Mouse (Mus musculus) midbrain, embryonic 10.5 days (tissue): ENCODE measurements around the gene Col5a2. TPM values are rescaled to one million over a fixed set of nuclear protein-coding genes. Genes with fewer than 3 reads are reported as not detected.
A peak's percentile ranks its signal among the peaks of the same experiment; 100 is the strongest.
"Not testable (repeated sequence)": the region's sequence is repeated elsewhere in the genome, so short reads cannot be mapped to it uniquely, and the experiment has no call there.

Experiments used
- DNase-seq: peaks from one replicate; pipeline ENCODE4 v3.0.0-alpha.2; 2017; ENCODE audit warnings: low spot score
- H3K27ac ChIP-seq: fragments of 300-500 bp; sonication (generic); replicated peaks from 2 replicates; pipeline ENCODE4 v1.5.1; 2016; ENCODE audit warnings: mild to moderate bottlenecking
- H3K27me3 ChIP-seq: fragments of 300-500 bp; sonication (generic); 2 replicates; pipeline ENCODE4 v1.6.1; 2016; ENCODE audit warnings: low read depth, mild to moderate bottlenecking; ENCODE audit not compliant: poor library complexity, severe bottlenecking
- H3K36me3 ChIP-seq: fragments of 300-500 bp; sonication (generic); 2 replicates; pipeline ENCODE4 v1.6.1; 2016; ENCODE audit warnings: mild to moderate bottlenecking, moderate library complexity
- H3K4me1 ChIP-seq: fragments of 300-500 bp; sonication (generic); 2 replicates; pipeline ENCODE4 v1.6.1; 2016
- H3K4me3 ChIP-seq: fragments of 300-500 bp; sonication (generic); 2 replicates; pipeline ENCODE4 v1.5.1; 2016; ENCODE audit warnings: mild to moderate bottlenecking, moderate library complexity
- H3K9me3 ChIP-seq: fragments of 300-500 bp; sonication (generic); replicated peaks from 2 replicates; pipeline ENCODE4 v1.6.1; 2016; ENCODE audit warnings: mild to moderate bottlenecking
- WGBS: fragments of 180-500 bp; shearing (Covaris S2); methylation state at CpG from one replicate; pipeline ENCODE4 v1.1.7; 2016; 5-methylcytosine and 5-hydroxymethylcytosine counted together
- polyA plus RNA-seq: library from polyadenylated mRNA; unstranded; fragments of >200 nt; fragmentation: Nextera tagmentation; extraction: Ambion mirVana; gene quantifications from 2 replicates; pipeline ENCODE4 v1.2.1, GENCODE M21; 2016

Gene Col5a2
- polyA plus RNA-seq, 1 experiment from 2014 or later, result 21.5 TPM

DNA sequence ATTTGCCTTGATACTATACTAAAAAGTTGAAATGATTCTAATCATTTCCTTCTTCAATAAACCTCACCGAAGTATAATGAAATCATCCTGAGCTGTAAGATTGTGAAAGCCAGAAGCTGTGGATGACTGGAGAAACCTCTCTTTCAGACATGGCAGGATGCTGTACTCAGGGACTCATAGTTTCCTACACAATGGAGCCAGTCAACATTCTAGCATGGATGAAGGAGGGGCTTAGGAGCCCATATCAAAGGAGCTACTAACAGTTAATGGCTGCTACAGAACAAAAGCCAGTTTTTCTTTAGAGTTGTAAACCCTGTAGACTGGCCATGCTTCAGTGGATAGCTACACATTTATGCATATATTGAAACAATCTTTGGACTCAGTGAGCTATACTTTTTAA is 12.6 kb downstream of the Col5a2 start:
- no peaks in the 10 kb centered on the region for H3K9me3 ChIP-seq
- no peak overlapping the region for H3K27ac ChIP-seq
- no peak for DNase-seq
- no peaks in the 10 kb centered on the region for H3K4me1 ChIP-seq
- H3K27me3 ChIP-seq, result no peaks in the 10 kb centered on the region
- 96% methylated on average over 1 of the region's 1 CpGs for WGBS
- H3K4me3 ChIP-seq, result no peak overlapping the region
- no peaks in the 10 kb centered on the region for H3K36me3 ChIP-seq

GRCm38 (mm10) chr1:45488291-45488690 is 14.8 kb downstream of the Col5a2 start:
- H3K9me3 ChIP-seq, result no peaks in the 10 kb centered on the region
- no peak overlapping the region for H3K27ac ChIP-seq
- 94% methylated on average over 1 of the region's 1 CpGs for WGBS
- no peaks in the 10 kb centered on the region for H3K4me1 ChIP-seq
- no peak for DNase-seq
- no peaks in the 10 kb centered on the region for H3K27me3 ChIP-seq
- H3K4me3 ChIP-seq, result no peak overlapping the region
- no peaks in the 10 kb centered on the region for H3K36me3 ChIP-seq

DNA sequence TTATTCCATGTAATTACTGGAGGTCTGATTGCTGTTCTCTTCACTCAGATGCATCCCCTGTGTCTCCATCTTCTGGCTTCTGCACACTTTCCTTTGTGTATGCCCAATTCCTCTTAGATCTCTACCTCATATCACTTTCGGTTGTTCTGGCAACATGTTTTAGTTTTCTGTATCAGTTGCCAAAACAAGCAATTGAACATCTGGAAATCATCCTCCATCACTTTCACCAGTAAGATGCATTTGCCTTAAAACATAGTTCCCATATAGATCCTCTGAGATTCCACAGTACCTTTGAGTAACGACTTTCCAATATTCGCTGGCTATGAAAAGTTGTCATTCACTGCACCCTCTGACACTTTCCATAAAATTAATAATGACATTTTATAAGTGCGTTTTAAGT is 20.1 kb downstream of the Col5a2 start:
- Histone ChIP-seq H3K4me3 (no peak overlapping the region), H3K27me3 (no peaks in the 10 kb centered on the region), H3K4me1 (no peaks in the 10 kb centered on the region), H3K36me3 (no peaks in the 10 kb centered on the region), H3K27ac (no peak overlapping the region), H3K9me3 (no peaks in the 10 kb centered on the region)
- 91% methylated on average over 4 of the region's 4 CpGs for WGBS
- no peak for DNase-seq

DNA sequence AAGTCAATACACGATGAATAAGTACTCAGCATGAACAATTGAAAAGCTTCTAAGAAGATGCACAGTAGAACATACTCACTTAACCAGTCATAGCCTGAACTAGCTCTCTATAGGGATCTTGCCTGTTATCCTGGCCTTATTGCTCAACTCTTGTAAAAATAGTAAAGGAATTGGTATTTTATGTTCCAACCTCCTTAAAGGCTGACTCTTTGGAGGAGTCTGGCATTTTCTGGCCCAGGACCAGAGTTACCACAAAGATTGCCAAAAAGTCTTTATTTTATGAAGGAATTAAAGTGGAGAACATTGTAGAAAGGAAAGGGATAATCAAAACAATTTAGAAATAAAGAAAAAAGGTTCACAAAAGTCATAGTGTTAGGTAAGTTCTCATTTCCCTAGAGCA is 21.2 kb downstream of the Col5a2 start:
- no peaks in the 10 kb centered on the region for H3K4me1 ChIP-seq
- DNase-seq, result no peak
- WGBS, result 84% methylated on average over 1 of the region's 1 CpGs
- H3K4me3 ChIP-seq, result no peak overlapping the region
- H3K9me3 ChIP-seq, result no peaks in the 10 kb centered on the region
- H3K36me3 ChIP-seq, result no peaks in the 10 kb centered on the region
- no peak overlapping the region for H3K27ac ChIP-seq
- H3K27me3 ChIP-seq, result no peaks in the 10 kb centered on the region

- Histone ChIP-seq H3K27ac (no peak overlapping the region), H3K4me3 (no peak overlapping the region), H3K9me3 (no peaks in the 10 kb centered on the region), H3K36me3 (no peaks in the 10 kb centered on the region), H3K4me1 (no peaks in the 10 kb centered on the region), H3K27me3 (no peaks in the 10 kb centered on the region)
- DNase-seq, result no peak
Observed at GRCm38 (mm10) chr1:45479087-45479486, 24.0 kb downstream of the Col5a2 start.

DNA sequence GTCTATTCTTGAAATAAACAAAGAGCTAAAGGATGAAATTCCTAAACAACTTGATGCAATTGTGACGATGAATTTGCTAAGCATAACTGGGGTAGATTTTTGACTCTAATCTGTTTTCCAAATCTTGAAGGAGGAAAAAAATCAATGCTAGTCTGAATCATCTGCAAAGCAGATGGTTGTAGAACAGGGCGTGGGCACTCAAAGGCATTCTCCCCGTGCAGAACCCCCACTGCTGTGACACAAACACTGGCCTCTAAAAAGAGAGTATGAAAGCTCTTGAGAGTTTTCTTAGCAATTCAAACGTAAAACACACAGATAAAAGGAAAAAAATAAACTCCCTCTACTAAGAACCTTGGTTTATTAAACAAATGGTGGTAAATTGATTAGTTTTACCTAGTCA is 30.3 kb downstream of the Col5a2 start:
- Histone ChIP-seq H3K27ac (no peak overlapping the region), H3K9me3 (no peaks in the 10 kb centered on the region), H3K27me3 (no peaks in the 10 kb centered on the region), H3K36me3 (no peaks in the 10 kb centered on the region), H3K4me1 (no peaks in the 10 kb centered on the region), H3K4me3 (no peak overlapping the region)
- 57% methylated on average over 4 of the region's 4 CpGs for WGBS
- no peak for DNase-seq

- Histone ChIP-seq H3K4me1 (no peaks in the 10 kb centered on the region), H3K27ac (no peak overlapping the region), H3K27me3 (no peaks in the 10 kb centered on the region), H3K4me3 (no peak overlapping the region), H3K9me3 (no peaks in the 10 kb centered on the region), H3K36me3 (no peaks in the 10 kb centered on the region)
- WGBS, result 83% methylated on average over 2 of the region's 2 CpGs
- no peak for DNase-seq
Observed at GRCm38 (mm10) chr1:45460767-45461166, 42.3 kb downstream of the Col5a2 start.

DNA sequence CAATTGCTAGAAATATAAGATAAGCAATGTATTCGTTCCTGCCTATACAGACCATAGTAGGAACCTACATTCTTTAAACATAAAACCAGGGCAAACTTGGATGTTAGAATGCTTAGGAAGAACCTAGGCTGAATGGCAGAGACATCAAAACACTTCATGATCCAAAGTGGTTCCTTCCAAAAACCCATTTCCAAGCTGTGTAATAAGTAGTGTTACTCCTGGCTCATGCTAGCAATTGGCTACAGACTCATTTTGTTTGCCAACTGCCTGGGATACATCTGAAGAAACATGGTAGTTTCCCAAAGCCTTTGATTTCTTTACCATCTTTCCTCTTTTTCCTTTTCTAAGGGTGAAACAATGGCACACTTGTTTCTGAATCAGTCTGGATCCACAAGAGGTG is 47.3 kb downstream of the Col5a2 start:
- WGBS, result 91% methylated on average over 1 of the region's 1 CpGs
- no peak overlapping the region for H3K4me3 ChIP-seq

GRCm38 (mm10) chr1:45448856-45449255 is 54.2 kb downstream of the Col5a2 start:
- Histone ChIP-seq H3K9me3 (no peaks in the 10 kb centered on the region), H3K36me3 (no peaks in the 10 kb centered on the region), H3K4me1 (no peaks in the 10 kb centered on the region), H3K27me3 (no peaks in the 10 kb centered on the region), H3K27ac (no peak overlapping the region), H3K4me3 (no peak overlapping the region)
- 89% methylated on average over 1 of the region's 1 CpGs for WGBS
- DNase-seq, result no peak

More for the DNA sequence above, 47.3 kb downstream of the Col5a2 start:
- no peaks in the 10 kb centered on the region for H3K27me3 ChIP-seq
- no peaks in the 10 kb centered on the region for H3K36me3 ChIP-seq
- H3K4me1 ChIP-seq, result no peaks in the 10 kb centered on the region
- no peak for DNase-seq
- H3K27ac ChIP-seq, result no peak overlapping the region
- no peaks in the 10 kb centered on the region for H3K9me3 ChIP-seq

DNA sequence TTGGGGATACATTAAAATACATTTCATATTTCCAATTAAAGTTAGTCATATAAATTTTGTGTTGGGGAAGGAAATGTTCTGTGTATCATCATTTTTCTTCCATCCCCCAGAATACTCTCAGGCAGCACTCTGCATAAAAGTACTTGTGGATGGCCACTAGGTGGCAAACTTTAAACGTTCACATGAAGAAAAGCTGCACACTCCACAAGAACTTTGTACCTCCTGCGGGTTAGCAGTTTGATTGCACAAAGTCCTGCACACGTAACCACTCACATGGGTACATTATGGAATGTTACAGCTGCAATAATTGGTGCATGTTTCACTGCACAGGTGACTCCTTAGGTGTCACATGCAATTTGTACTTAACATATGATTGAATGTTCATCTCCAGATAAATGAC is 71.2 kb downstream of the Col5a2 start:
- H3K4me1 ChIP-seq, result no peaks in the 10 kb centered on the region
- H3K9me3 ChIP-seq, result no peaks in the 10 kb centered on the region
- peak; percentile 18 for DNase-seq
- no peaks in the 10 kb centered on the region for H3K36me3 ChIP-seq
- H3K27me3 ChIP-seq, result no peaks in the 10 kb centered on the region
- no peak overlapping the region for H3K27ac ChIP-seq
- no peak overlapping the region for H3K4me3 ChIP-seq
- 32% methylated on average over 3 of the region's 3 CpGs for WGBS

- 89% methylated on average over 4 of the region's 4 CpGs for WGBS
- H3K36me3 ChIP-seq, result no peaks in the 10 kb centered on the region
- H3K27me3 ChIP-seq, result no peaks in the 10 kb centered on the region
- no peaks in the 10 kb centered on the region for H3K4me1 ChIP-seq
- no peak overlapping the region for H3K27ac ChIP-seq
- no peak for DNase-seq
- H3K9me3 ChIP-seq, result no peaks in the 10 kb centered on the region
- no peak overlapping the region for H3K4me3 ChIP-seq
Observed at GRCm38 (mm10) chr1:45430520-45430919, 72.6 kb downstream of the Col5a2 start.

- H3K27ac ChIP-seq, H3K9me3 ChIP-seq, H3K4me3 ChIP-seq, H3K27me3 ChIP-seq, H3K4me1 ChIP-seq, DNase-seq, H3K36me3 ChIP-seq: not testable (repeated sequence)
- whole genome bisulfite sequencing, result 91% methylated on average over 5 of the region's 5 CpGs
Observed at GRCm38 (mm10) chr1:45429145-45429544, 73.9 kb downstream of the Col5a2 start.

DNA sequence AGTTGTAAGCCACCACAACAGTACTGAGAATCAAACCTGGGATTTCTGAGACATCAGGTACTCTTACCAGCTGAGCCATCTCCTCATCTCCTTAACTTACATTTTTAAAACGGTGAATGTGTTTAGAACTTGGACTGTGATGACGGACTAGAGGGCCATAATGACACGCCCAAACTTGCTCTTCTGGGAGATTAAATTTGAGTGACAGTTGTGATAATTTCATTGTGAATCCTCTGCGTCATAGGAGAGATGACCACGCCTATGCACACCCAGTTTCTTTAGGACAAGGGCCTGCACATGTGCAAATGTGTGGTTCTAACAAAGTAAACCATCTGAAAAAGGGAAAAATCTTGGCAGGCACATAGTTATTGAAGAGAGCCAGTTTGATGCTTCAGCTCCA is 79.2 kb downstream of the Col5a2 start:
- no peak for DNase-seq
- H3K27me3 ChIP-seq, result no peaks in the 10 kb centered on the region
- no peak overlapping the region for H3K27ac ChIP-seq
- no peak overlapping the region for H3K4me3 ChIP-seq
- H3K9me3 ChIP-seq, result no peaks in the 10 kb centered on the region
- H3K4me1 ChIP-seq, result no peaks in the 10 kb centered on the region
- H3K36me3 ChIP-seq, result no peaks in the 10 kb centered on the region
- 88% methylated on average over 5 of the region's 5 CpGs for WGBS

DNA sequence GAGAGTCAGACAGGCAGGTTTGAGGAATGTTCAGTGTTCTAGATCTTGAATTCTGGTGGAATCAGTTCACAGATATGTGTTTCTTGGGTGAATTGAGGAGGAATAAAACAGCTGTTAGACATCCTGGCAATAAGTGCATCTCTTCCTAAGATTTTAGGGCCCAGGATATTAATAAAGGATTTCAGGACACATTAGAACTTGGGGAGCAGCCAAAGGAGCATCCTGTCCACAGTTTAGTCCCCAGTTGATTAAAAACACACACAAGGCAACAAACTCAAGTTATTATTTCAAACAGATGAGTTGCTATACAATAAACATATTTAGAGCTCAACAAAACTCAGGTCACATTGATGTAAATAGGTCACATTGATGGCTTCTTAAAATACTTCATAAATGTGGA is 82.5 kb downstream of the Col5a2 start:
- H3K36me3 ChIP-seq, result no peaks in the 10 kb centered on the region
- H3K4me3 ChIP-seq, result no peak overlapping the region
- no peaks in the 10 kb centered on the region for H3K9me3 ChIP-seq
- no peaks in the 10 kb centered on the region for H3K27me3 ChIP-seq
- no peaks in the 10 kb centered on the region for H3K4me1 ChIP-seq
- no peak overlapping the region for H3K27ac ChIP-seq
- no peak for DNase-seq
